Mouse (Mus musculus) ovary, postnatal 10 days (tissue): ENCODE results near the gene Elovl2.

ENCODE experiments used
- DNase-seq: peaks from one replicate; pipeline ENCODE4 v3.0.0; 2022; ENCODE audit warnings: low spot score

Gene Elovl2

DNA sequence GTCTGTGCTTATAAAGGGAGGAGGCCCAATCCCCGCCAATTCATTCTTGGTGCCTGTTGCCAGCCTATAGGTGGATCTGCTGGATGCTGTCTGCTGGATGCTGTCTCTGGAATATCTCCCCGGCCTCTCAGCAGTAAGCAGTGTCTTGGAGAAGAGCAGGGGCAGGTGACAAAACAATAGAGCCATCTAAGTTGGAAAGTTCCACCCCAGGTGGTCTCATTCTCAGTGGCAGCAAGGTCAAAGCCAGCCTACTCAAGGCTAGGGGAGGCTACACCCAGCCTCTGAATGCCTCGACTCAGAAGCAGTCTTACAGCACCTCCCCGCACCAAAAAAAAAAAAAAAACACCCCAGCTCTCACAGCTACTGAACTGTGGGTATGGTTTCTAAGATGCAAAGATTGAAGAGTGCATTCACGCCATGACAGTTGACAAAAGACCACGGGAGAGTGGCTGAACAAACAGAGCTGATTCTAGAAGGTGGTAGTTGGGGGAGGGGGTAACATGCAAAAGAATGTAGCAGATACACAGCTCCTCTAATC, 74.7 kb downstream of the Elovl2 start:
- DNase-seq, result no peak

DNA sequence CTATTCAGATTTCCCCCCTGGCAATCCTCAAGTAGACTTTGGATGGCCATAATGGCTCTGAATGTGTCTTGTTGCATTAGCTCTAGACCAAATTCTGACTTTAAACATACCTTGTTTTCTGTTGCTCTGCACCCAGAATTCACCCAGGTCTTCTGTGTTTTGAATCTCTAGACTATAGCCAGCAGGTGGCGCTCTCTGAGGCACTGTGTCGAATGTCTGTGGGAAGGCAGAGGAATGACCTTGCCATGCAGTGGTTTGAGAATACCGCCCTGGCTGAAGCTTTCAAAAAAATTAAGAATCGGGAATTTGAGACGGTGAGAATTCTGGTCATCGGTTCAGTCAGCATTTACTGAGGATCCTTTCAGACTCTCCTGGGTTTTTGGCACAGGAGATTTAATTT, 85.3 kb downstream of the Elovl2 start:
- peak; percentile 21 for DNase-seq
